Mouse (Mus musculus) common myeloid progenitor, adult 5-6 weeks (primary cell): Measurements from ENCODE around the gene Psd. TPM values are rescaled to one million over a fixed set of nuclear protein-coding genes. Genes with fewer than 3 reads are reported as not detected.

Experiments
- ATAC-seq: replicated peaks from 2 replicates; pipeline ENCODE4 v1.8.0; 2016; ENCODE audit warnings: low read depth, mild to moderate bottlenecking, moderate TSS enrichment, inconsistent platforms; ENCODE audit not compliant: poor library complexity, severe bottlenecking
- total RNA-seq: library from RNA; stranded (forward); fragments of 200-1000, 187-1606 nt; gene quantifications from 2 replicates; pipeline ENCODE4 v1.2.3, GENCODE M21; 2017

The Psd gene
- total RNA-seq, 1 experiment from 2014 or later = 0.69 TPM

DNA sequence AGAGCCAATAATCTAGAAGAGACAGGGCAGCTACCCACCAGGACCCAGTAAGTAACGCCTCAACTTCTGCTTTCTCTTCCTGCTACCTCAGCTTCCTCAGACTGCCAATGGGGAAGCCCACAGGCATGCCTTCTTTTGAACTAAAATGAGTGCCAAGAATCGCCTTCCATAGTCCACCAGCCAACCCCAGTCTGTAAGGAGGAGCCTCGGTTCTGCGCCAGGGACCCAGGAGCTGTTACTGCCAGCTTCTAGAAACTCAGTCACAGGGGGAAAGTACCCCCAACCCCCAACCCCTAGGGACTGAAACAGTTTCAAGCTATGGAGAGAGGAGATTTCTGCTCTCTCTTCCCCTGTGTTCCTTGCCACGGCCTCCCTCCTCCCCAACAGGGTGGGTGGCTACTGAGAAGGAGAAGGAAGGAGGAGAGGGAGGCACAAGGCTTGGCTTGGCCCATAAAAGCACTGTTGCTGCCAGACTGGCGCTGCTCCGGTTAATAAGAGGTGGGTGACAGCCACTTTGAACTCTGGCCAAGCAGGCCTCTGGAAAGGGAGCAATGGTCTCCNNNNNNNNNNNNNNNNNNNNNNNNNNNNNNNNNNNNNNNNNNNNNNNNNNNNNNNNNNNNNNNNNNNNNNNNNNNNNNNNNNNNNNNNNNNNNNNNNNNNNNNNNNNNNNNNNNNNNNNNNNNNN is 12.5 kb upstream of the Psd start:
- ATAC-seq = peak; percentile 70

DNA sequence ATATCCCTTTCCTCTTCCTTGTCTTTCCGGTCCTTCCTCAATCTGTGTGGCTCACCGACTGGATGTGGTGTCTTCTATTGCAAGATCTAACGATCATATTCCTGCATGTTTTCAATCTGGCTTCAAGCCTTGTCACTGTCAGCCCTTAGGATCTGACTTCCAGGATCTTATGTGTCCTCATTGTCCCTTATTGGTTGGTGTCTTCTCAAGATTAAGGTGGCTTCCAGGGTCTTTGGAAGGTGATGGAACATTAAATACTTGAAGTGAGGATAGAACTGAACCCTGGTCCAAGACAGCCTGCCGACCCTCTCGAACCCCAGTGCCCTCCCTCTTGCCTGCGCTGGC is 12.0 kb upstream of the Psd start:
- peak; percentile 2; the same call in 1 of the 2 replicates for ATAC-seq

- peak; percentile 80 for ATAC-seq
These were observed 11.5 kb upstream of the Psd start, which contains the start of gene Cuedc2 for GRCm38 (mm10) chr19:46338331-46338936. Gene Cuedc2, minus strand, starts transcription at chr19:46338702.

DNA sequence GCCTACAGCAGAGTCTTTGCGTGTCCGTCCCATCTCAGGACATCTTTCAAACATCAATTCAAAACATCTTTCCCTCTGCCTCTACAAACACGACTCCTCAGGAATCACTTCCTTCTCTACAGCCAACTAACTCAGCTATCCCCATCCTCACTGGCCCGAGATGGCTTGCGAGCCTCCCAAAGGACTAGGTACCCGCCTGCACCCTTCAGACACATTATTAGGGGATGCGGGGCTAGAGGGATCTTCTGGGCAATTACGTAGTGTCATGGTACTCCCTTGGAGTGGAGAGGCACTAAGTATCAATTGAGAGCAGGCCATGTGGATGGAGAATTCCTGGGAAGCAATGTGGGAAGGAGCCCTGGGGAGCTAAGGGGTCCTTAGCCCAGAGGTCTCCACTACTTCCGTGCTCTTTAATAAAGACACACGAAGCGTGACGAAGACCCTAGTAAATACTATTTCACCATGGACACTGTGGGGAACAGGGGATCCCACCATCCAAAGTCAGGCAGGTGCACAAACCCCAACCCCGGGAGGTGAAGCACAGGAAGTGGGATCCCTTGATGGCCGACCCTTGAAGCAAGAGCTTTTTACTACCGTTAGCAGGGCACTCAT is 10.9 kb upstream of the Psd start:
- no peak for ATAC-seq

GRCm38 (mm10) chr19:46333906-46334305 is 7.0 kb upstream of the Psd start:
- no peak for ATAC-seq

- no peak for ATAC-seq
These were observed 5.9 kb upstream of the Psd start for GRCm38 (mm10) chr19:46332721-46333339.

GRCm38 (mm10) chr19:46331936-46332335 is 5.0 kb upstream of the Psd start:
- ATAC-seq = no peak

DNA sequence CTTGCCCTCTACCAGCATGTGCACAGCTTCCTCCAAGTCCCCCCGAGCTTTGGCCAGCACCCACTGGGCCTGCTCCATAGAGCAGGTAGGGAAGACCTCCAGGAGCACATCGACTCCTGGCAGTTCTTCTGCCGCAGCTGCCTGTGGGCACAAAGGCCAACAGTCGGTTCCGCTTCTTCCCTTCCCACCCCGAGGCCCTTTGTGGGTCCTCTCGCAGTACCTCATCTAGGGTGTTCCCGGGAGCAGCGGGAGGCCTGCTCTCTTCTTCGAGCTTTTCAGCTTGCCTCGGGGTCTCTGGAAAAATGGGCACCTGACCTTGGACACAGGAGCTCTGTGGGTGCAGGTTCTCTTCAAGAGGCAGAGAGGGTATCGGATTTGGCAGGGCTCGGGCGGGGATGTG is 4.4 kb upstream of the Psd start:
- ATAC-seq = no peak

GRCm38 (mm10) chr19:46330696-46331095 is 3.7 kb upstream of the Psd start:
- ATAC-seq = no peak

DNA sequence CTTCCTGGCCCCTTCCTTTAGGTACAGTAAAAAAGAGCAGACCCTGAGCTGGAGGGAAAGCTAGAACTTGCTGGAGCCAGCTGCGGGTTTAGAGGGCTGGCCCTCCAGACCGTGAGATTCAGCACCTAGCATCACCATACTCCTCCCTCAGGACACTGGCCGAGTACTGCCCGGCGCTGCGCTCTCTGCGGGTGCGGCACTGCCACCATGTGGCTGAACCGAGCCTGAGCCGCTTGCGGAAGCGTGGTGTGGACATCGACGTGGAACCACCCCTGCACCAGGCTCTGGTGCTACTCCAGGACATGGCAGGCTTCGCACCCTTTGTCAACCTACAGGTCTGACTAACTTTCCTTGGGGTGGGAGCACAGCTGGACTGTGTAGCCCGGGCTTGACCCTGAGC is 3.0 kb upstream of the Psd start:
- peak; percentile 61 for ATAC-seq

- ATAC-seq = no peak
These were observed 2.2 kb upstream of the Psd start for GRCm38 (mm10) chr19:46329031-46329641.

DNA sequence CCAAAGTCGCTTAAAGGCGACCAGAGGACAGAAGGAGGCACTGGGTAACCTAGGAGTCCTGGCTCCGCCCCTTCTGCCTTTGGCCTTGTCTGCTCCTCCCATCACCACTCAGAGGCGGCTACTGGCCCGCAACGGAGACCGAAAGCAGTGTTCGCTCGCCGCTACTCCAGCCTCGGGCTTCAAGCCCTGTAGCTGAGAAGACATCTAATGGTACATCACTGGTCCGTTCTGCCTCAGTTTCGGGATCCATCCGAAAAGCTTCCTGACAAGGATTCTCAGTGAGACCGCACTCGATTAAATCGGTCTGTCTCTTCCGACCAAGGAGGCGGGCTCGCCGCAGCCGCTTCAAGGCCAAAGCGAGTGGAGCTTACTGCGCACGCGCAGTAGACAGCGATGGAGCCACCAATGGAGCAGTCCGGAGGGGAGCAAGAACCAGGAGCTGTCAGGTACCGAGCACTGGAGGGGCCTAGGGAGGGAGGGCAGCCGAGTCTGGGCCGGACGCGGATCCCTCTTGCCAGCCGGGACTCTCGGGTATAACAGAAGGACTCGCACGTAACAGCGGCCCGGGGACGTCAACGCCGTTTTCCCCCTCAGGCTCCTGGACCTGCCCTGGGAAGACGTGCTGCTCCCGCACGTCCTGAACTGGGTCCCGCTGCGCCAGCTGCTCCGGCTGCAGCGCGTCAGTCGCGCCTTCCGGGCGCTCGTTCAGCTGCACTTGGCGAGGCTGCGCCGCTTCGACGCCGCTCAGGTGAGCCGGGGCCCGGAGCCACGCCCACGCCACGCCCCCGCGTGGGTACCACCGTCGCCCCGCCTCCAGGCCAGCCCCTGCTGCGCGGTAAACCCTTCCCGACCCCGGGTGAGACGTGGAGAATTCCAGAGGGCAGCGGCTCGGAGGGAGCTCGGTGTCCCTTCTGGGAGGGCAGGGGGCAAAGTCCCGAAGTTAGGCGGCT is 1.4 kb upstream of the Psd start, which contains the start of gene Fbxl15:
Gene Fbxl15 (plus strand): TSS at position 104 of the 950 bp plus-strand sequence.
- peak; percentile 80 for ATAC-seq

DNA sequence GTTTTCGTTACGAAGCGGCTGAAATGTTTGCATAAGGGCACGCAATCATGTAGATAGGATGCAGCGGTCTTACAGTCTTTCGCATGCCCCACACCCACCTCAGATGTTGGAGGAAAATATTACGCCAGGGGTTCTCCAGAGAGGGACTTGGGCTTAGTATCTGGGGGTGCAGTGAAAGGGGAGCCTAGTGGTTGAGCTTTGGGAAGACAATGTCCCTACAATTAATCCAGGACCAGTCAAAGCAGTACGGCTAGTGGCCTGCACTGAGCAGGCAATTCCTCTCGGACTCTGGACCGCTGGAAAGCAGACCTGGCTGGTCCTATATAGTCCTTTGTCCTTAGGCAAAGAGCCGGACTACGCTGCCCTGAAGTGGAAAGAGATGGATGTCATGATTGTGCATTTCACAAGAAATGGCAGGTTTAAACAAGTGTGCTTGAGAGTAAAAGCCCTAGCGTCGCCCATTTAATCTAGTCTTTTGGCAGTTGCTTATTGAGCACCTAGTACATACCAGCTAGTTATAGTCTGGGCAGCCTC is 642 bp upstream of the Psd start:
- no peak for ATAC-seq

DNA sequence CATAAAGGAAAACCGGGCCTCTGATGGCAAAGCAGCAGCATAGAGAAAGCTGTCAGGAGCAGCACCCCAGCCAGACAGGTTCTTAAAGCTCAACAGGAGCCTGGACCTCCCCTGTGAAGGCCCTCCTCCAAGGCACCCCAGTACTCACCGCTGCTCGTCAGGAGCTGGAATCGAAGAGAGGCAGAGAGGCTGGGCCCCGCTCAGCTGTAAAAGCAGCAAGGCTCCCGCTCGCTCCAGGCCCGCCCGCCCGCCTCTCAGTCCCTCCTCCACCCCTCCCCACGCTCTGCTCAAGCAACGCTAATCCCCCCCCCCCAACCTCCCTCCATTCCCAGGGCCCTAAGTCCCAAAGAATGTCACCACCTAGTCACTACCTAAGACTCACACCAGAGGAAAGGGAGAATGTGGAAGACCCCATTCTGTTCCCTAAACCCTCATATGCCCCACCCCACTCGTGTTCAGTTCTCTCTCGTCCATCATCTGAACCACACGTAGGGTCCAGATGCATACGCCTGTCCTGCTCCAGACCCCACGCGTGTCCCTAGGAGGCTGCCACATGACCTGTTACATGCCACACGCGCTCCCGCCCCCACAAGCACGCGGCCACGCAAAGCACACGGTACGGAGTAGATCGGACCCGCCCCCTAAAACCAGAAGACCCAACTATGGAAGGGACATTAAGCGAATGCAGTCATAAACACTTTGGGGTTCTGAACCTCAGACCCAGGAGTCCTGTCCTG is 769 bp downstream of the Psd start:
- ATAC-seq = no peak

DNA sequence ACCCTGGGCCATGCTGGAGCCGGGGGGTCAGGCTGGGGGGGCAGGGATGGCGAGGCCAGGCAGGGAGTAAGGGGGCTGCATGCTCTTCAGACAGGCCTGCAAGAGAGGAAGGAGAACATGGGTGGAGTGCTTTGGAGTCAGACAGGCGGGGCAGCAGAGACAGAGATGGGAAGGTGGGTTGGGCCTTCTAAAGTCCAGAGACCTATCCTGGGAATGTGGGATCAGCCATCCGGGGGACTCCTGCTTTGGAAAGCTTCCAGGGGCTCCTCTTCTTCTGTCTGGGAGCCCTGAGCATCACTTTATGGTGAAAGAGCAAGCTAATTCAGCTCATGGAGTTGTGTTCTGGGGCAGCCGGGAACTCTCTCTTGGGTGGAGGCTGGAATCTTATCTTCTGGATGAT is 2.0 kb downstream of the Psd start:
- no peak for ATAC-seq

GRCm38 (mm10) chr19:46324366-46324765 is 2.6 kb downstream of the Psd start:
- no peak for ATAC-seq

- no peak for ATAC-seq
These were observed 3.2 kb downstream of the Psd start for GRCm38 (mm10) chr19:46323716-46324115.

- ATAC-seq = no peak
These were observed 3.9 kb downstream of the Psd start for GRCm38 (mm10) chr19:46322996-46323572.
